Mouse (Mus musculus): ENCODE results near the gene Ipo13.
A peak's percentile ranks its signal among the peaks of the same experiment; 100 is the strongest.

Gene Ipo13

DNA sequence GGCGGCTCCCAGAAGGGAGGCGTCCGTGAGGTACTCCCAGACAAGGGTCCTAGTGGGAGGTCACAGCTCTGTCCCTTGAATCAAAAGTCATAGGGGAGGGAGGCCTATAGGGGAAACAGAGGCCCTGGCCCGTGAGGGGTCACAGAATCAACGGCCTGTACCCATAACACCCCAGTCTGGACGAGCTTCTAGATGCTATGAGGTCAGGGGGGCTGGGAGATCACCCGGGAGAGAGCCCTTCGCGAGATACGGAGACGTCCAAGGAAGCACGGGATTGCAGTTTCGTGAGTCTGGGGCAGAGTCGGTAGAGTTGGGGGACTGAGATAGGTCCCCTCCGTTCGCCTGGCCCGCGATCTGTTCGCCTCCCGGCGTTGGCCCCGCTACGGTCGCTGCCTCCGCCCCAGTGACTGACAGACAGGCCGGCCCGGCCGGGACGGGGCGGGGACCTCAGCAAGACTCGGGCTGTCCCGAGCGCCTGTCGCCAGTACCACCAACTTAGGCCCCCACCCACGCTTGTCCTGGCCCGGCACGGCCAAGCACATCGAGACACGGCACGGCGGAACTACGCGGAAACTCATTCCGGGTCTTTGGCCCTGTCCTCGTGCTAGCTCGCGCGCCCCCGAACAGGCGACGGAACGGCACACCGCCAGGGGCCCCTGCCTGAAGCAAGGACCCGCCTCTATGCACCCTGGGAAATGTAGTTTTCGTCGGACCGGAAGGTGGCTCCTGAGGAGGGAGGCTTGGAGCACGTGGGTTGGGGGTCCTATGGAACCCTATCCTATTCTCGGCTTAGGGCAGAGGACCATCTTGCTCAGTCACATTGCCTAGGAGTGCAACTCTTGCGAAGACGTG is at the start of gene Ipo13:
Gene Ipo13, minus strand, starts transcription at position 409 of the 852 bp plus-strand sequence.
- peak; percentile 93 for DNase-seq (ENCODE audit: low spot score)

DNA sequence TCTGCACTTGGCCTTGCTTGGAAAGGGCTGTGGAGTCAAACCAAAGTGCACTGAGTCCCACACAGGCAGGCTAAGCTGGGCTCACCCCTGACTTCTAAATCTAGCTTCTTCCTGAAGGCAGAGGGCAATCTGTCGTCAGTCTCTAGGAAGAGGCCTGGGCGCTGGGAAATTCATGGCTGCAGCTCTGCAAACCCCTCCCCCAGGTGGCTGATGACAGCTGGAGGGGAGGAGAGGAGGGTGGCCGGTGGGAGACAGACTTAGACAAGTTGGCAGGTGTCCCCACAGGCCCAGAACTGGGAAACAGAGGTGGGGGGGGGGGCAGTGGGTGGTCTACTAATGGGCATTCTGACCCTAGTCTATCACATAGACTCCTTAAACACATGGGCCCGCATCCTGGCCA is 42.7 kb upstream of the Ipo13 start:
- DNase-seq (ENCODE audit: low spot score): no peak

DNA sequence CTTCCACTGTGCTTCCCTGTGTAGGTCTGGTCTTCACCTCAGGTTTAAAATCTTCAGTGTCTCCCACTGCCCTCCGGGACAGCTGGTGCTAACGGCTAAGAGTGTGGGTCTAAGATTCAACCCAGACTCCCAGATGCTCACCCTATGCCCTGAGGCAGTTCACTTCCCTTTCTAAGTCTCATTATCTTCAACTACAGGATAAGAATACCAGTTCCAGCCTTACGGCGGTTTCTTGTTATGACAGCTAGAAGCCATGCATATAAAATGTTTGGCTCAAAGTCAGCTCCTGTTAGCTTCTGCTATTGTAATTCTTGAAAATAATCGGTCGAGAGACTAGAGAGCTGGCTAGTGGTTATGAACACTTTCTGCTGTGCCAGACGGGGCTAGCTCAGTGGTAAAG is 32.7 kb upstream of the Ipo13 start:
- no peak for DNase-seq (ENCODE audit: low spot score)

DNA sequence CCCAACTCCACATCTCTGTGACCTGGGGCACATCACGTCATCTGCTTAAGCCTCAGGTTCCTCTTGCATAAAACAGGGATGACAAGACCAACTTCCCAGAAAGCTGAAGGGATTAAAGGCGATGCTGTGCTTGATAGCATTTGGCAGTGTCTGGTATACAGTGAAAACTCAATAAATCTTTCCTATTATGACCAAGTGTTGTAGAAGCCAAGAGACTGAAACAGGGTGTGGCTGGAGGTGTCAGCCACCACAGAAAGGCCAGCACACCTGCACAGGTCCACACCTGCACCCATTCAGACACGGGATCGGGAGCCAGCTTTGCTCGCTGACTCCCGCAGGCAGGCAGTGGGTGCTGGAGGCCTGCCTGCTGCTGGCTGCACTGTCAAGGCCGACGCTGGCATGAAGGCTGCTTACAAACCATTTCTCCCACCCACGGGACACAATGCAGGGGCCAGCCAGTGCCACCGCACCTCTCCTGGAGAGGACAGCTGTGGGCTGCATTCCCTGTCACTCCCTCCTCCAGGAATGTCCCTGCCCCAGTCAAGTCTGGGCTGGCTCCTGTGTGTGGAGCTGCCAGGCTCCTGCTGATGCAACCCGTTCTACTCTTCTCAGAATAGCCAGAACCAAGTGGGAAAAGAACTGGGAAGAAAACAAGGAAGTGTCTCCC is 32.0 kb upstream of the Ipo13 start:
- no peak for DNase-seq (ENCODE audit: low spot score)

DNA sequence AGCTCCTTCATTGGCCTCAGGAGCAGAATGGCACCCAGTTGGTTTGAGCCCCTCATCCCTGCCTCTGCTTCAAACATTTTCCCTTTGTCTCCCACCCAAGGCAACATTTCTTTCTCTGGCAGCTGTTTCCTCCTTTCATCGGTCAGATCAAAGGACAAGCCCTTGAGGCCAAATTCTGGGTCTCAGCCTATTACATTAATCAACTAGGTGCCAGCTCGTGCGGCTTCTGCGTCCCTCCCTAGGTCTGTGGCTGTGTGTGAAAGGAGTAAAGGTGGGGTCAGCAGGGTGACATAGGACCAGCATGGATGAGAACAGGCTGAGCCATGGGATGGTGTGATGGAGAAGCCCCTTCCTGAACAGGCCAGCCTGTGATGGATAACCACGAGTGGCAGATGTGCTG is 28.5 kb upstream of the Ipo13 start:
- DNase-seq (ENCODE audit: low spot score): no peak

DNA sequence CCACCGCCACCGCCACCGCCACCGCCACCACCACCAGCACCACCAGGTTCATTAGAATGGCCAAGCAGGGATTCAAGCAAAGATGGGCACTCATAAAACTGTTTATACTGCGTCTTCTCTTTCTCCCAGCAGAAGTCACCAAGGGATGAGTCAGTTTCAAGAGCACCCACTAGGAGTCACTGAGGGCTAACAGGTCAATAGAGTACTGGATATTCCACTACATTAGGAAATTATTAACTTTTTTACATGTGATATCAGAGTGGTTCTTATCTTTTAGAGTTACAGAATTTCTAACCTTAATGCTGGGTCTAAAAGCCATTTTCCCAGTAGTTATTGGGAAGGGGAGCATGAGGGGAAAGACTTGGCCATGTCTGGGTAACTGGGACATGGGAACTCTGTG is 22.2 kb upstream of the Ipo13 start:
- no peak for DNase-seq (ENCODE audit: low spot score)

DNA sequence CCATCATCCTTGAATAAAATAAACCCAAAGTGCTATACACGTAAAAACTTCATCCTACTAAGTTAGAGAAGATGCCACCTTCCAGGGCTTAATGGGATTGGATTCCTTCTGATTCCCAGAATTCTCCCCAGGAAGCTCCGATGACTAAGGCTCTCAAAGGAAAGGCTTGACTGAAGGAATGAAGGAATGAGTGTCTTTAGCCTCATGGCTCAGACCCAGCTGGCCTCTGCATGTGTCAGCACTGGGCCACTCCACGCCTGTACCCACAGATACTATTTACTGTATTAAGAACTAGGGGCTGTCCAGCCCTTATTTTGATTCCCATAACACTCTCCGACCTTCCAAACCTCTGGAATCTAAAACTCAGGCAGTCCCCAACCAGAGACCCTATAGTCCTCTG is 19.3 kb upstream of the Ipo13 start:
- DNase-seq (ENCODE audit: low spot score): no peak

DNA sequence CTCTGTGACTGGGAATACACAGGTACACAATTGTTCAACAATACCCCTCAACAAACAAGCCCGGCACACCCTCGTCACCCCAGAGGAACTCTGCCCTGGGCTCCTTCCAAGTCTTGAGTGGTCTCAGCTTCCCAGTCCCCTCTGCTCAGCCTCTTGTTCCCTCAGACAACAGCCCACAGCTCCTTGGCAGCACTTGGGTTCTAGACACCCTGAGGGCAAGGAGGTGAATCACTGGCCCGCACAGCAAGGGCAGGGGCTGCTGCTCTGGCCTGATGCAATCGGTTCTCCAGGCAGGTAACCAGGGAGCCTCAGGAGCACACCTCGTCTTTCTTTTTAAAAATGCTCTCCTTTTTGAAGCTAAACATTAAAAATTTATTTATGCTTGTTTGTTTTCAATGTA is 18.4 kb upstream of the Ipo13 start:
- no peak for DNase-seq (ENCODE audit: low spot score)

DNA sequence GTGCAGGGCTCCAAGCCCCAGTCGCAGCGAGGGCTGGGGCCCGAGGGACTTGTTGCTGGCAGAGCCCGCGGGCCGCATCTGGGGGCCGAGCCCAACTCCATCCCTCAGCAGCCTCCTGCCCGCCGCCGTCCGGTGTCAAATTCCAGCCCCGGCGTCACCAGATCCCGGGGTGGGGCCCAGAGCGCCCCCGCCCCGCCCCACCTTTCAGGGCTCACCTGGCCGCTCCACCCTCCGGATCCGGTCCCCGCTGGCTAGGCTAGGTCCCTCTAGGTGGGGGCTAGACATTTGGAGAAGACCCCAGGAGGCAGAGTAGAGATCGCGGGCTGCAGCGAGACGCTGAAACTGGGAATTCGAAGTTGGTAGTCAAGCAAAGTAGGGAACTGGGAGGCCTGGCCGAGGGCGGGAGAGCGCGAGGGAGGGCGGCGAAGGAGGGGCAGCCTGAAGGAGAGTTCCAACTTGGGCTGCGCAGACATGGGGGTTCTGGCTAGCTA is 14.6 kb upstream of the Ipo13 start, which contains the start of gene Artn:
Gene Artn, minus strand, starts transcription at position 373 of the 491 bp plus-strand sequence.
- DNase-seq (ENCODE audit: low spot score): no peak

DNA sequence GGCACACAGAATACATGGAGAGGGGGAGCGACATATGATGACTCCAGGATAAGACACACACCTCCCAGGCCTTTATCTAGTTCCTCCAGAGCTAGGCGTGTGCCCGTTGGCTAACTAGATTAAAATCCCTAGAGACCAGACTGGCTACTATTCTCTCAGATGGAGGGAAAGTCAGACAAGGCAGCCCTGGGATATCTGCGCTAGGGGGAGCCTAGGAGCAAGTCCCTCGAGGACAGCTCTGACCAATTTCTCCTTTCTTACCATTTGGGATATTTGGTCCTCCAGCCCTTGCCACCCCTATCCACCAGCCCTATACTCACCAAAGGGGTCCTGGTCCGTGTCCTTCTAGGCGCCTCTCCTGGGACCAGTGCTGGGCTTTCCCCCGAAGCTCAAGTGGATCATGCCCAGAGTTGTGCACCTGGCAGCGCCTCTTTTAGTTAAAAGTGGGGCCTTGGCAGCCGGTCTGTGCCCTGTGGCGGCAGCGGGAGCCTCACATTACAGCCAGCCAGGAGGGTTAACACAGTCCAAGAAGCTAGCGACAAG is 14.0 kb upstream of the Ipo13 start:
- no peak for DNase-seq (ENCODE audit: low spot score)

DNA sequence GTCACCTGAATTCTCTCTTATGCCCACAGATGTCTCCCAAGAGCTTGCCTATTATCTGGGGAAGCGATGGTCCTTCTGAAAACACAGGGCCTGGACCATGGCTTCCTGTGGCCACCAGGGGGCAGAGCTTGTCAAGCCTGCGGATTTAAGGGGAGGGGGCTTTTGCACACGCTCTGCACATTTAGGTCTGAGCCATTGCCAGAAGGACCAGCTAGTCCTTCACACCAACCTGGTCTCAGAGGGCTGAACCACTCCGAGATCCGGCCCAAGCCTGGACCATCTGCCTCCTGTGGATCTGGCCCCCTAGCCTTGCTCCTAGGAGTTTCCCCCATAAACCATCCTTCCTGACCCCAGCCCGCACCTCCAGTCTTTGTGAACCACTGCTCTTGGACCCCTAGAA is 13.4 kb upstream of the Ipo13 start:
- no peak for DNase-seq (ENCODE audit: low spot score)

DNA sequence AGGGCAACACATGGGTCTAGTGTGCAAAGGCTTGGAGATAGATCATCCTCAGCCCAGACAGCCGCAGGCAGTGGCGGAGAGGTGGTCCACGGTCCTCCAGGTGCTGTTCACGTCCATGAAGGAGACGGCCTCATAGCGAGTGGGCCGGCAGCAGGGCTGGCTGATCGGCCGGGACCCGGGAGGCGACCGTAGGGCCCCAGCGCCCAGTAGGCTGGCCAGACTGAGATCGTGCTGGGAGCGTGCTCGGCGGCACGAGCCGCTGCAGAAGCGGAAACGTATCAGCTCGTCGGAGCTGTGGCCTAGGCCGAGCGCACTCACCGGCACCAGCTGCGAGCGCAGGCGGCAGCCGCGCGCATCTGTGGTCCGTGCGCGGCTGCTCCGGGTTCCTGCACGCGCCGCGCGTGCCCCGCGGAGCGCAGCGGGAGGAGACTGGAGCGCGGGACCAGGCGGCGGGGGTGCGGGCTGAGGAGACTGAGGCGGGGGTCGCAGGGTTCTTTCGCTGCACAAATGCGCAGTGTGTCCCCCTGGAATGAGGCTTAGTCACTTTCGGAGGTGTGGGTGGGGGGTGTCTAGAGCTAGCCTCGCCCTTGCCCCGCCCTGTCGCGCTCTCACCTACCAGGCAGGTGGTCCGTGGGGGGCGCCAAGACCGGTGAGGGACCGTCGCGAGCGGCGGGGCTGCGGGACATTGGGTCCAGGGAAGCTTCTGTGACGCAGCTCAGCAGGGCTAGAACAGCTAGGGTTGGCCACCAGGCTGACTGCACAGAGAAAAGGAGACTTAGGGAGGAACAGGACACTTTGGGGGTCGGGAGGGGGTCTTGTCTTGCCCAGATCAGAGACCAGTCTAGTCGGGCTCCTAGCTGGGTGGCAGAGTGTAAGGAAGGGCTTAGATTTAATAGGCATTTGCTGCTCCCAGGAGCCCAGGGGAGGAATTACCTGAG is 12.0 kb upstream of the Ipo13 start:
- DNase-seq (ENCODE audit: low spot score): no peak

DNA sequence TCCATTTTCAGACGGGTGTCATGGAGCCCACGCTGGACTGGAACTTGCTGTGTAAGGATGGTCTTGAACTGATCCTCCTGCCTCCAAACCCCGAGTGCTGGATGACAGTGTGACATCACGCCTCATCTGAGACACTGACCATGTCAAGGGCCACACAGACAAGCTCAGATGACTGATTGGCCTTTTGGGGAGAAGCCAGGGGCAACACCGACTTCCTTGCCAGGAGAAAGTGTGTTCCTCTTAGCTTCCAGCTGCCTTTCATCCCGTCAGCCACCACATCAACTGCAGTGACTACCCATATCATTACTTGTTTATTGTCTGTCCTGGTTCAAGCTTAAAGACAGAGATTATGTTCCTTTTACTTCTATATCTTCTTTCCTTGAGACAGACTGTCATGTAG is 10.1 kb upstream of the Ipo13 start:
- no peak for DNase-seq (ENCODE audit: low spot score)

DNA sequence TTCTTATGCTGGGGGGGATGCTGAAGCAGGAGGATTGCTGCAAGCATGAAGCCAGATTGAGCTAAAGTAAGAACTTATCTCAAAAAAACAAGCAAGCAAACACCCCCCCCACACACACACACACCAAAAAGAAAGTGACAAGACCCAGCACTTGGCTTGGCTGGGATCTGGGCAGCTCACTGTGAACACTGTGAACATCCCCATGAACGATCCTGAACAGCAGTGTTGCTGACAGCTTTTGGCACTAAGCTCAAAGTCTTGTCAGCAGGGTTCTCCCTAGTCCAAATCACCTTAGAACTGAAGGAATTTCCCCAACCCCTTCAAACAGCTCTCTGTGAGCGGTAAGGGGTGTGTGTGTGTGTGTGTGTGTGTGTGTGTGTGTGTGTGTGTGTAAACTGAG is 8.7 kb upstream of the Ipo13 start:
- DNase-seq (ENCODE audit: low spot score): no peak

DNA sequence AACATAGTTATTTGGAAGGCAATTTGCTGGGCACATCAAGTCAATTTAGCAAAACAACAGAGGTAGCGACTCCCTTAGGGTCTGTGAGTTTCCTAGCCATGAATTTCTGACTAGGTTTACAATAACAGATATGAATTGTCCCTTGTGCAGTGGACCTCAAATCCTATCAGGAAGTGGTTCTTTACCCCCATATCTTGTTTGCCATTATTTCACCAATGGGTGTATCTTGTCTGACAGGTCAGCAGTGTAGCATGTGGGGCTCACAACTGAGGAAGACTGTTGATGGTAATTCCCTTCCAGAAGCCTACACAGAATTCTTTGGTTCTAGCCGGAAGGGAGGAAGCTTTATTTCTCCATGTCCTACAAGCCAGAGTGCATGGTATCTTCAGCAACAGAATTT is 6.6 kb upstream of the Ipo13 start:
- no peak for DNase-seq (ENCODE audit: low spot score)

DNA sequence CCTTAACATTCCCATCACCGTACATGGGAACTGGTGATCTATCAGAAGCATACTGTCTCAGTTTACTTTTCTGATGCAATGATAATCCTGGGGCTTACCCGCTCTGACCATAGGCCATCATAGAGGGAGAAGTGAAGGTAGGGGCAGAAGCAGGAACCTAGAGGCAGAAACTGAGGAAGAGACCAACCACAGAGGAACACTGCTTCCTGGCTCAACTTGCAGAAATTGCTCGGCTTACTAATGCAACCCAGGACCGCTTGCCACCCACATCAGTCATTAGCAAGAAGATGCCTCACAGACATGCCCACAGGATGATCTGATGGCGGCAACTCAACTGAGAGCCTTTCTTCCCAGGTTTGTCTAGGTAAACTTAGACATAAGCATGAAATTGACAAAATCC is 4.0 kb upstream of the Ipo13 start:
- no peak for DNase-seq (ENCODE audit: low spot score)

DNA sequence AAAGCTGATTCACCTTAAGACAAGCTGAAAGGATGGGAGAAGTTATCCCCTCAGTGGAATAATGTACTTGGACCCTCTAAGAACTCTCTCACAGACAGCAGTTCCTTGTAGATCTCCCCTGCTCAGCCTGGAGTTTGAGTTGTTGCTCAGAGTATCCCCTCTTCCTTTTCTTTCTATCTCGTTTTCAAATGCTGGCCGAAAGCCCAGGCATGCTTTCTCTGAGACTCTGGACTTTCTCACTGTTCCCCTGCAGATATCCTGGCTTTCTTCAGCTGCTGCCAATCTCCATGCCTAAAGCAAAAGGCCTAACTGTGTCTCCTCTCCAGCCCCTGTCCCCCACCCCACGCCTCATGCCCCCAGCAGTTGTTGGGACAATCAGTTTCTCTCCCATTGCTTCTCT is 3.5 kb upstream of the Ipo13 start:
- DNase-seq (ENCODE audit: low spot score): no peak

DNA sequence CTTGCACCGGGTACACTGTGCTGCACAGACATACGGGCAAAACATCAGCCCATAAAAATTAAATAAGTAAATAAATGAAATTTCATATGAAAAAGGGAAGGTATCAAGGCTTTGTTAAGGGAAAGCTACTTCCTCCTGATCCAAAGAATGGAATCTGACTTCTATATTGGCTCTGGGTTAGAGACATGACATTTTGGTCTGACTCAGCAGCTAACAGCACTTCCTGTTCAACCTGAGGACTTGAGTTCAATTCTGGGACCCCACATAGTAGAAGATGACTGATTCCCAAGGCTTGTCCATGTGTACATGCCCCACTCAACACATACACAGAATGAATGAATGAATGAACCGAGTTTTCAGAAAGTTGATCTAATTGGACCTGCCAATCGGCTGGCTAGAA is 3.0 kb upstream of the Ipo13 start:
- DNase-seq (ENCODE audit: low spot score): no peak

DNA sequence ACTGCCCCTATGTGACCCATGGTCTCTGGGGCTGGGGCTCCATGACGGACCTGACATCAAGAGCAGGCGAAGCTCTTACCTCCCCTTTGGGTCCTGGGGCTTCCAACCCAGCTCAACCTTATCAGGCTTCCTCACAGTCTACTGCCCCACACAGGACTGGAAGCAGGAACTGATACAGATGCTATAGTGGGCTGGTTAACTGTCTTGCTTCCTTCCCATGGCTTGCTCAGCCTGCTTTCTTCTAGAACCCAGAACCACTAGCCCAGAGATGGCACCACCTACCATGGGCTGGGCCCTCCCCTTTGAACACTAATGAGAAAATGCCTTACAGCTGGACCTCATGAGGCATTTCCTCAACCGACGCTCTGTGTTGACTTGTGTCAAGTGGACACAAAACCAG is 2.6 kb upstream of the Ipo13 start:
- no peak for DNase-seq (ENCODE audit: low spot score)

DNA sequence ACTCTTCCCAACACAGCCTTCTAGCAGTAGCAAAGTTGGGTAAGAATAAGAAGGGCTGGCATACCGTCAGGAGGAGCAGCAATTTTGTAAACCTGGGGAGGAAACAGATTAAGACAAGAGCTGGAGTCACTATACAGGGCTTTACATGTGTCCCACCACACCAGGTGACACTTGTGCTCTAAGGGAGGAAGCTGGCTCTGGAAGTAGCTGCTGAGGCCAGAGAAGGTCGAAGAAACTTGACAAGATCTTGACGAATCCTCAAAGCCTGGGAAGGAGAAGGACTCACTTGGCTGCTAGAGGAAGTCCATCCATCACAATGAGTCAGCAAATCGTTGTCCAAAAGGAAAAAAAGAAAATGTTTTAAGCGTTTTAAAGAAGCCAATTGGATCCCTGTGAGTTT is 1.6 kb upstream of the Ipo13 start:
- DNase-seq (ENCODE audit: low spot score): no peak

DNA sequence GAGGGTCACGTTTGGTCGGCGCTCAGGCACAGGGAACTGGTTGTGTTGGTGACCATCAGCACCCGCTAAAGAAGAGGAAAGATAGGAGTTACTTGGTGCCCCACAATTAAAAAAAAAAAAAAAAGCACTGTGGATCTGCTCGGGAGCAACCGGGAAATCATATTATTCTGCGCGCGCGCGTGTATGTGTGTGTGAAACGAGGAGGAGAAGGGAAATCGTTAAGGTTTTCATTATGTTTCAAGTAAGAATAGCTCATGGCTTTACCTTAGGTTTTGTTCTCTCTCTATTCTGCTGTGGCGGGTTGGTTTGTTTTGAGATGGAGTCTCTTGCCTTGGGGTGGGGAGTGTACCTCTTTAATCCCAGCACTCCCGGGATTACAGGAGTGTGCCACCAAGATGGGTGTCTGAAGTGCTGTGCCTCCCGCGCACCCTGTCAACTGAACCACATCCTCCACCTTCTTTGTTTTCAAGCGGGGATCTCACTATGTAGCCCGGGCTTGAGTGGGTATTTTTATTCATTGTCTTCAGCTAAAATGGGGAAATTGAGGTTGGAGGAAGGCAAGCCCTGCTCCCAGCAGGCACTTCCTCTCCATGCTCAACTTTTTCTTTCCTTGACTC is 798 bp upstream of the Ipo13 start:
- peak; percentile 23 for DNase-seq (ENCODE audit: low spot score)

DNA sequence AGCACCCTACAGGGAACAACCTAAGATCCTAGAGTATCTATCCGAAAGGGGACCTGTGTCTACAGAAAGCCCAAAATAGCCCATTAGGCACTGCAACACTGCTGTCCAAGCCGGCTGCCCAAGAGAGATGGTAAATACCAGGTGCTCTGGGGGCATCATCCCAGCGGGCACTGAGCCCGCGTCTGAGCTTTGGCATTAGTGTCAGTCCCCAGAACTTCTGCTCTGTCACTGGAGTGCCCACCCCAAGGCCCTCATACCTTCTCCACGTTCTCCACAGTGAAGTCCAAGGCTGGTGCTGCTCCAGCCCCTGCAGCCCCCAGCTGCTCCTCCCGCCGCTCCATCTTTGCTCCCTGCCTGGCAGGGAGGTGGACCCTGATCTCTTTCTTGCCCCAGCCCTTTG is 768 bp downstream of the Ipo13 start:
- no peak for DNase-seq (ENCODE audit: low spot score)

Measured in T-cell, adult 2 months (primary cell).